Mouse (Mus musculus): ENCODE data around the gene Piwil4. TPM values are rescaled to one million over a fixed set of nuclear protein-coding genes. Genes with fewer than 3 reads are reported as not detected.

The Piwil4 gene
- total and polyA plus RNA-seq, 3 experiments, result 0.04 to 0.11 TPM; not detected in 1

- in situ Hi-C loops (cut with MboI; ENCODE audit: low pct_ligation_motif_present, low pct_unique_long_range_greater_than_20kb, low sequenced_read_pairs), result no loop called here
- H3K9me3 ChIP-seq (replicated peaks; ENCODE audit: low read length), result no peaks in the 10 kb centered on the region
- no peak overlapping the region for H3K27ac ChIP-seq (ENCODE audit: insufficient read depth, low read depth)
- no peak overlapping the region for H3K4me3 ChIP-seq (replicated peaks in 1 of 3; ENCODE audit: low read depth in 2 of 3, low read length in 2 of 3, poor library complexity in 1 of 3)
- no peak for DNase-seq (ENCODE audit: extremely low read depth)
- H3K79me2 ChIP-seq (replicated peaks; ENCODE audit: control insufficient read depth, extremely low read depth, insufficient read depth, poor library complexity, severe bottlenecking), result no peaks in the 10 kb centered on the region
- TF ChIP-seq GABPA (IDR thresholded peaks at IDR 0.05; ENCODE audit: insufficient replicate concordance, low read depth, low read length) (no peak), ZMIZ1 (IDR thresholded peaks at IDR 0.05; ENCODE audit: low read depth, low read length) (no peak), SIN3A (IDR thresholded peaks at IDR 0.05; ENCODE audit: low read length) (no peak), ETS1 (conservative IDR thresholded peaks at IDR 0.05; ENCODE audit: low read depth, low read length) (no peak), ZNF384 (IDR thresholded peaks at IDR 0.05; ENCODE audit: low read depth, low read length) (no peak), ZC3H11A (IDR thresholded peaks at IDR 0.05; ENCODE audit: low read depth, low read length) (no peak), JUN (IDR thresholded peaks at IDR 0.05; ENCODE audit: insufficient read depth, low read depth, low read length) (no peak), EP300 (IDR thresholded peaks at IDR 0.05; ENCODE audit: low read length) (no peak), MXI1 (IDR thresholded peaks at IDR 0.05; ENCODE audit: low read depth, low read length) (no peak), POLR2AphosphoS2 (IDR thresholded peaks at IDR 0.05; ENCODE audit: low read depth, low read length) (no peak), RCOR1 (conservative IDR thresholded peaks at IDR 0.05; ENCODE audit: low read depth, low read length) (no peak), JUND (conservative IDR thresholded peaks at IDR 0.05; ENCODE audit: low read depth, low read length) (no peak), SMC3 (IDR thresholded peaks at IDR 0.05; ENCODE audit: low read depth, low read length) (no peak), CTCF (conservative IDR thresholded peaks at IDR 0.05 in 1 of 2, IDR thresholded peaks at IDR 0.05 in 1 of 2; ENCODE audit: low read depth in 2 of 2, low read length in 2 of 2) (no peak), E2F4 (IDR thresholded peaks at IDR 0.05; ENCODE audit: insufficient replicate concordance, low read depth, low read length) (no peak), CHD2 (IDR thresholded peaks at IDR 0.05; ENCODE audit: low read length) (no peak), PAX5 (IDR thresholded peaks at IDR 0.05; ENCODE audit: low read length) (no peak)
- no peak overlapping the region for H3K4me2 ChIP-seq (ENCODE audit: insufficient read depth, low read depth, poor library complexity, severe bottlenecking)
- no peaks in the 10 kb centered on the region for H3K36me3 ChIP-seq (replicated peaks in 1 of 2; ENCODE audit: control insufficient read depth in 1 of 2, insufficient read depth in 1 of 2, low read length in 1 of 2)
- H3K4me1 ChIP-seq (ENCODE audit: control insufficient read depth in 1 of 2, insufficient read depth in 2 of 2), result peaks cover 0 to 11% of the 10 kb centered on the region in 2 experiments; a peak in 2 of 4 replicates
- no peak overlapping the region for H3K9ac ChIP-seq (ENCODE audit: insufficient read depth, low read depth)
- no peaks in the 10 kb centered on the region for H3K27me3 ChIP-seq (replicated peaks)
- dilution Hi-C loops (cut with MboI; ENCODE audit: extremely low pct_ligation_motif_present, extremely low pct_unique_long_range_greater_than_20kb, low sequenced_read_pairs), result no loop called here
Measured at GRCm38 (mm10) chr9:14724755-14725420, 15.6 kb downstream of the Piwil4 start.

GRCm38 (mm10) chr9:14721610-14722009 lies 18.9 kb downstream of the Piwil4 start:
- H3K27me3 ChIP-seq (replicated peaks), result no peaks in the 10 kb centered on the region
- in situ Hi-C loops (cut with MboI; ENCODE audit: low pct_ligation_motif_present, low pct_unique_long_range_greater_than_20kb, low sequenced_read_pairs), result no loop called here
- H3K4me2 ChIP-seq (ENCODE audit: insufficient read depth, low read depth, poor library complexity, severe bottlenecking), result no peak overlapping the region
- H3K36me3 ChIP-seq (replicated peaks in 1 of 2; ENCODE audit: control insufficient read depth in 1 of 2, insufficient read depth in 1 of 2, low read length in 1 of 2), result no peaks in the 10 kb centered on the region
- peaks cover 4 to 17% of the 10 kb centered on the region in 2 experiments for H3K4me1 ChIP-seq (ENCODE audit: control insufficient read depth in 1 of 2, insufficient read depth in 2 of 2)
- no peak overlapping the region for H3K9ac ChIP-seq (ENCODE audit: insufficient read depth, low read depth)
- no peak overlapping the region for H3K27ac ChIP-seq (ENCODE audit: insufficient read depth, low read depth)
- no peak overlapping the region for H3K4me3 ChIP-seq (replicated peaks in 1 of 3; ENCODE audit: low read depth in 2 of 3, low read length in 2 of 3, poor library complexity in 1 of 3)
- H3K79me2 ChIP-seq (replicated peaks; ENCODE audit: control insufficient read depth, extremely low read depth, insufficient read depth, poor library complexity, severe bottlenecking), result no peaks in the 10 kb centered on the region
- no peaks in the 10 kb centered on the region for H3K9me3 ChIP-seq (replicated peaks; ENCODE audit: low read length)
- dilution Hi-C loops (cut with MboI; ENCODE audit: extremely low pct_ligation_motif_present, extremely low pct_unique_long_range_greater_than_20kb, low sequenced_read_pairs), result no loop called here
- DNase-seq (ENCODE audit: extremely low read depth), result no peak
- no peak for TF ChIP-seq BHLHE40 (IDR thresholded peaks at IDR 0.05; ENCODE audit: low read depth, low read length)
- peak; percentile 80 for TF ChIP-seq MAFK (IDR thresholded peaks at IDR 0.05; ENCODE audit: insufficient replicate concordance, low read length)
- no peak for TF ChIP-seq JUND (conservative IDR thresholded peaks at IDR 0.05; ENCODE audit: low read depth, low read length)
- TF ChIP-seq MAX (IDR thresholded peaks at IDR 0.05; ENCODE audit: low read length), result no peak
